Mouse (Mus musculus) brain, adult 2 months (tissue): ENCODE results near the gene Tcf7l2.

Experiments
- DNase-seq: peaks from one replicate; pipeline ENCODE4 v3.0.0; 2011; ENCODE audit warnings: low read depth, low spot score

Tcf7l2 gene

GRCm38 (mm10) chr19:55729376-55729775 is 12.2 kb upstream of the Tcf7l2 start:
- no peak for DNase-seq

GRCm38 (mm10) chr19:55732499-55732898 is 9.1 kb upstream of the Tcf7l2 start:
- DNase-seq = no peak

DNA sequence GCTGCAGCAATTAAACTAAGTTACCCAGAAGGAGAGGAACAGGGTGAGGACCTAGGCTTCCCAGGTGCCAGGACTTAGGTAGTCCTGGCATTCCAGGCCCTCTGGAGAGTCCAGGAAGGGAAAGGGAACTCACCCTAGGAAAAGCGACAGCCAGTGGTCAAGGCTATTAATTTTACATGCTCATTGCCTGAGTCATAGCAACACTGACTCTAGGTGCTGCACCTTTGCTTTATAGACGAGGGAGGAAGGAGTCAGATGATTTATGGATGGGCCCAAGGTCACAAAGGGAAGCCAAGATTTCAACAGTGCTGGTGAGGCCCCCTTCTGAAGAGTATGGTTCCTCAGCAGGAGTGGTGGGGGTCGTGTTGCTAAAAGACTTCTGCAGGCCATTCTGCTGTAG is 8.6 kb upstream of the Tcf7l2 start:
- no peak for DNase-seq

DNA sequence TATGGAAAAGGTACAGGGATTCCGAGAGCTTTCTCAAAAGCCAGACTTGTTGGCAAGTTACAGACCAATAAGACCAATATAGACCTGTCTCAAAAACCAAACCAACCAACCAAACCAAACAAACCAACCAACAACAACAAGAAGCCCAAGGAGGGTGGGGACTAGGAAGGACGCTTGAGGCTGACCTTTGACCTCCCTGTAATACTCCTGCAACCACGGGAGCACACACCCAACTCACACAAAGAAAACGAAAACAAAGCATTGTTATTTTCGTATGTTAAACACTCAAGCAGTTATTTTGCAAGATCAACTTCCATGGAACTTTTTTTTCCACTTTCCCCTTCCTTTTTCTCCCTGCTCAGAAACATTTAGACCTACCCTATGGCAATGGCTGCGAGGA is 5.6 kb upstream of the Tcf7l2 start:
- DNase-seq = no peak

- no peak for DNase-seq
Observed at GRCm38 (mm10) chr19:55739713-55740112, 1.9 kb upstream of the Tcf7l2 start.

- no peak for DNase-seq
Observed at GRCm38 (mm10) chr19:55740753-55741438, 724 bp upstream of the Tcf7l2 start.

GRCm38 (mm10) chr19:55742386-55743000 is 873 bp downstream of the Tcf7l2 start:
- DNase-seq = no peak

GRCm38 (mm10) chr19:55743001-55743556 is 1.5 kb downstream of the Tcf7l2 start:
- no peak for DNase-seq

DNA sequence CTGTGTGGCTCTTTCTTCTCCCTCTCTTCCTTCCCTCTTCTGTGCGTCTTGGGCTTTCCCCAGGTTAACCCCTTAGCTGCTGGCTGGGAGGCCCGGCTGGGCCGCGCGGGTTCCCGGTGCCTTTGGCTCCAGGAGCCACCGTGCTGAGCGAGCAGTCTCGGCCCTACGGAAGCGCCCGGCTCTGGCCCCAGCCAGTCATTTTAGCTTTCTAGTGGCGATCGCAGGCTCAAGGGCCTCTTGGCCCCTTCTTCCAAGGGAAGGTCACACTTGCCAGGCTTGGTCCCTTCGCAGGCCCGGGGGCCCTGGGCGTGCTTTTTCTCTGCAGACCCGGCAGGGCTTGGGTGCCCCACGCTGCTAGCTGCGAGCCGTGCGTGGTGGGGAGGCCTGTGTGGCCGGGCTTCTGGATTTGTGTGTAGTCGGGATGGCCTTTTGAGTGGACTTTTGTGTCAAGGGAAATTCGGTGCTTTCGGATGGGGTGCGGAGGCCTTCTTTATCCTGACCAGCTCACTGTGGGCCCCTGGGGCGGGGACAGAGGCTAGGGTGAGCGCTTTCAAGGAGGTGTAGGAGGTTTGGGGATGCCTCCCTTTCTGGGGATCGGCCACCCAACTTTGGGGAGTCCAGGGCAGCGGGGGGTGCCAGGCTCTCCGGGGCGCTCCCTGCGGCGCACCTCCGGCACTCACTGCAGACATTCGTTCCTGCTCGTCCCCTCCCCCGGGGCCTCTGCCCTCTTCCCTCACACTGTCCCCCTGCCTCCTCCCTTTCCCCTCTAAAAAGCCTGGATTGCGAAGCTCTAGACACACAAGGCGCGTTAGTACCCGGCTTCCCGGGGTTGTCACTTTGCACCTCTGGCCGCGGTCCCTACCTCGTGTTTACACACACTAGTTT is 2.2 kb downstream of the Tcf7l2 start:
- DNase-seq = peak; percentile 23

- DNase-seq = no peak
Observed at GRCm38 (mm10) chr19:55744576-55745191, 3.1 kb downstream of the Tcf7l2 start.

- no peak for DNase-seq
Observed at GRCm38 (mm10) chr19:55745192-55745578, 3.6 kb downstream of the Tcf7l2 start.

DNA sequence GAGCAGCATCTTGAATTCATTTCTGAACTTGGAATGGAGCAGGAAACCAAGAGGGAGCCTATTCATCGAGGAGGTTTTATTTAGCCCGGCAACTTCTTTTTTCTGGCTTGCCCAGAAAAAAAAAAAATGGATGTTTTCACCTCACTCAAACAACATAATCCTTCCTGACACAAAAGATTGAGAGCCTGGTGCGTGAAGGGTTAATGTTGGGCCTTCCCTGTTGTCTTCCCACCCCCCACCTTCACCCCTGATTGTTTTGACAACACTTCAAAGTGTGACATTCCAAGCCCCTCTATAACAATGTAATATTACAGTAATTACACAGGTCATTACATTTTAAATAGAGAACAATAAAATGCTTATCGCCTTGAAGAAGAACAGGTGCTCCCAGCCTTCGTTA is 4.6 kb downstream of the Tcf7l2 start:
- DNase-seq = no peak

DNA sequence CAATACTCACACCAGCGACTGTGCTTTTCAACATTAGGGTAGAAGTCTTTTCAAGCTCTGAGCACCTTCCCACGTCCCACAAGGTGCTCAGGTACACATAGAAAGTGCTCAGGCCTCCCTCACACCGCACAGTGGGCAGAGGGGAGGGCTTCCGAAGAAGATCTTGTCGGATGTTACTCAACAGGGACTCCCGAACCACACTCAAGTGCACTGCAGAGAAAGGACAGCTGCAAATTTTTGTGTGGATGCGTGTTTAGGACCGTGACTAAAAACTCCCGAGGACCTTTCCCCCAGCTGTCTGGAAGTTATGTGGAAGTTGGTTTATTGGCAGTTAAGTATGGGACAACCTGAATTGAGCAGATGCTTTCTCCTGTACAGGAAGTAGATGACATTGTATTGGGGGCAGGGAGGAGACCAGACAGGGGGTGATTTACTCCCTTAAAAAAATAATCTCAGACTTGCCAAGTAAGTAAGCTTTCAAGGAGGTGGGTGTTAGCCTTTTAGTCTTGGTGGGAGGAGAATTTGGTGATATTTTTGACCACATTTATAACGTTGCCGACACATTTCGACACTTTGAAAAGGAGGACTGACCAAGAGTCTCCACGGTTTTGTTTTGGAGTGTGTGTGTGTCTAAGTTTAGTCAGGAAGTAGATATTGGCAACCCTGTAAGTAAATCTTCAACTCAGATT is 5.8 kb downstream of the Tcf7l2 start:
- DNase-seq = no peak

DNA sequence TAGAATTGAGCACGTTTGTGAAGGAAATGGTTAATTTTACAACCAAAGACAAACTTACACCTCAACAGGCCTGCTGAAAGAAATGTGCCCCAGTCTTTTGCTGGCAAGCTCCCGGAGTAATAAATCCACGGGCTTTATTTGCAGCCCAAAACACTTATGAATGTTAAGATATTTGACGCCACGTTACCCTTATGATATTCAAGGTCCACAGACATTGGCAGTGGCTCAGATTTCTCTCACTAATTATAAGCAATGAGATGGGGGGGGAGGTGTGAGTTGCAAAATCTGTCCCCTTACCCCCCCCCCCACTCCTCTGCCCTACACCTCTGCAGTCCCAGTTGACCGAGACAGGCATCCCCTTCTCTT is 6.3 kb downstream of the Tcf7l2 start:
- DNase-seq = no peak

DNA sequence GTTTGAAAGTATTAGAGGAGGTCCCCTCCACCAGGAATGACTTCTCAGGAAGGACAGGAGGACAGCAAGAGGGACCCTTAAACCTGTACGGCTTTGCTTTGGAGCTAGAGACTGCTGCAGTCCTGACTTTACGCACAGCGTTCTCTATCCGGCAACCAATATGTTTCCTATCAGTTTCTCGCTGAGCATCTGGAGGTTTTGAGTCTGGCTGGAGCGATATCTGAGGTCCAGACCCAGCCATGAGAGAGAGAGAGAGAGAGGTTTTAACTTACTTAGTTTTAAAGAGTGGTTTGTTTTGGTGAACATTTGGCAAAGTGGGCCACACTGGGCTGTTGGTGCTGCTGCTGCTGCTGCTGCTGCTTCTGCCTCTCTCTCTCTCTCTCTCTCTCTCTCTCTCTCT is 7.2 kb downstream of the Tcf7l2 start:
- no peak for DNase-seq

- DNase-seq = no peak
Observed at GRCm38 (mm10) chr19:55749532-55749931, 7.9 kb downstream of the Tcf7l2 start.

GRCm38 (mm10) chr19:55750048-55750447 is 8.4 kb downstream of the Tcf7l2 start:
- DNase-seq = no peak

DNA sequence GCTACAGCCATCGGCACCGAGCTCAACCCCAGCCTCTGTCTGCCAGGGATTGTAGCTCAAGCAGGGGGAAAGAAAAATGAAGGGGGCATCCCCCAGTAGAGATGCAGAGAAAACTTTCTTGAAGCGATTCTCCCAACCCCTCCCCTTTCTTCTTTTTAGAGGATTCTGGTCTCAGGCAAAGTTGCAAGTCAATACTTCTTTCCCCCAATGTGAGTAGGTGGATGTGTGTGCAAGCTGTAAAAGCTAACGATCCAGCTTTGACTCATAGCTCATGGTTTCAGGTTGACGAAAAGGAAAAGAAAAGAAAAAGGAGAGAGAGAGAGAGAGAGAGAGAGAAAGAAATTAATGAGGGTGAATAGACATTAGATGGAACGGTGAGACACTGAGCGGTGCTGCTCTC is 8.8 kb downstream of the Tcf7l2 start:
- DNase-seq = peak; percentile 30

GRCm38 (mm10) chr19:55752861-55753260 is 11.2 kb downstream of the Tcf7l2 start:
- no peak for DNase-seq

DNA sequence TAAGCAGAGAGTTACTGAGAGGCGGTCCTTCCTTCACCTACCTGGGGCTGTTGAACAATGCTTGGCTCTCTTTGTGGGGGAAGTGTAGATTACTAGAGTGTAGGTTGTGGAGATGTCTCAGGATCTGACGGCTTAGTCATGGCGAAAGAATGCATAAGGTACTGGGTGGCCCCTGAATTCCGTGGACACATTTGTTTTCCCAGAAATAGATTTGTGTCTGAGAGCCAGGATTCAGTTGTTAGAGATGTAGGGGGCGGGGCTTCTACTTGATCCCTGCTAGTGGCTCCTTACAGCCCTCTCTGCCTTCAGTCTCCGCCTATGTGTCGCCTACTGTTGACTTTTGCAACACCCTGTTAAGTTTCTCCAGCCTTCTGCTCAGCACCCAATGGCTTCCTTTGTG is 12.7 kb downstream of the Tcf7l2 start:
- DNase-seq = no peak

GRCm38 (mm10) chr19:55755462-55755861 is 13.8 kb downstream of the Tcf7l2 start:
- no peak for DNase-seq
